Mouse (Mus musculus): ENCODE results near the gene Slc48a1. TPM values are rescaled to one million over a fixed set of nuclear protein-coding genes. Genes with fewer than 3 reads are reported as not detected.

Slc48a1 gene
- total RNA-seq, 2 experiments from 2014 or later, result 157 to 169 TPM

GRCm38 (mm10) chr15:97750697-97751096 is 27.6 kb upstream of the Slc48a1 start:
- intact Hi-C loops (cut with DNase I), result no loop called here

GRCm38 (mm10) chr15:97751676-97752075 is 26.6 kb upstream of the Slc48a1 start:
- intact Hi-C loops (cut with DNase I), result no loop called here
- DNase-seq (ENCODE audit: low spot score in 2 of 2), result no peak

More at GRCm38 (mm10) chr15:97750697-97751096, 27.6 kb upstream of the Slc48a1 start:
- DNase-seq (ENCODE audit: low spot score in 2 of 2), result peak; percentile 86 to 92

- intact Hi-C loops (cut with DNase I), result no loop called here
- no peak for DNase-seq (ENCODE audit: low spot score in 2 of 2)
Measured at GRCm38 (mm10) chr15:97752491-97752890, 25.8 kb upstream of the Slc48a1 start.

GRCm38 (mm10) chr15:97754476-97754875 is 23.8 kb upstream of the Slc48a1 start:
- intact Hi-C loops (cut with DNase I), result no loop called here
- no peak for DNase-seq (ENCODE audit: low spot score in 2 of 2)

GRCm38 (mm10) chr15:97755361-97755760 is 23.0 kb upstream of the Slc48a1 start:
- intact Hi-C loops (cut with DNase I), result no loop called here
- DNase-seq (ENCODE audit: low spot score in 2 of 2), result no peak

- intact Hi-C loops (cut with DNase I), result no loop called here
- DNase-seq (ENCODE audit: low spot score in 2 of 2), result peak; percentile 47 to 53
Measured at GRCm38 (mm10) chr15:97760006-97760405, 18.3 kb upstream of the Slc48a1 start.

- intact Hi-C loops (cut with DNase I), result no loop called here
- DNase-seq (ENCODE audit: low spot score in 2 of 2), result no peak
Measured at GRCm38 (mm10) chr15:97760952-97761351, 17.4 kb upstream of the Slc48a1 start.

GRCm38 (mm10) chr15:97761438-97761837 is 16.9 kb upstream of the Slc48a1 start:
- intact Hi-C loops (cut with DNase I), result no loop called here

GRCm38 (mm10) chr15:97762733-97763132 is 15.6 kb upstream of the Slc48a1 start:
- DNase-seq (ENCODE audit: low spot score in 2 of 2), result no peak
- intact Hi-C loops (cut with DNase I), result no loop called here

More at GRCm38 (mm10) chr15:97761438-97761837, 16.9 kb upstream of the Slc48a1 start:
- no peak for DNase-seq (ENCODE audit: low spot score in 2 of 2)

- DNase-seq (ENCODE audit: low spot score in 2 of 2), result no peak
- intact Hi-C loops (cut with DNase I), result no loop called here
Measured at GRCm38 (mm10) chr15:97763256-97764049, 14.9 kb upstream of the Slc48a1 start.

- intact Hi-C loops (cut with DNase I), result no loop called here
- no peak for DNase-seq (ENCODE audit: low spot score in 2 of 2)
Measured at GRCm38 (mm10) chr15:97764532-97764931, 13.8 kb upstream of the Slc48a1 start.

GRCm38 (mm10) chr15:97765090-97765794 is 13.1 kb upstream of the Slc48a1 start:
- DNase-seq (ENCODE audit: low spot score in 2 of 2), result no peak
- intact Hi-C loops (cut with DNase I), result no loop called here

GRCm38 (mm10) chr15:97766194-97766593 is 12.1 kb upstream of the Slc48a1 start:
- intact Hi-C loops (cut with DNase I), result no loop called here
- DNase-seq (ENCODE audit: low spot score in 2 of 2), result peak; percentile 40 to 47

- intact Hi-C loops (cut with DNase I), result no loop called here
- no peak for DNase-seq (ENCODE audit: low spot score in 2 of 2)
Measured at GRCm38 (mm10) chr15:97766594-97767279, 11.6 kb upstream of the Slc48a1 start.

- peak; percentile 67 to 72 for DNase-seq (ENCODE audit: low spot score in 2 of 2)
- intact Hi-C loops (cut with DNase I), result no loop called here
Measured at GRCm38 (mm10) chr15:97767280-97768186, 10.8 kb upstream of the Slc48a1 start, which contains the start of gene Rapgef3. Gene Rapgef3, minus strand, starts transcription at chr15:97767972.

GRCm38 (mm10) chr15:97768192-97768591 is 10.1 kb upstream of the Slc48a1 start:
- DNase-seq (ENCODE audit: low spot score in 2 of 2), result no peak
- intact Hi-C loops (cut with DNase I), result no loop called here

- intact Hi-C loops (cut with DNase I), result no loop called here
- no peak for DNase-seq (ENCODE audit: low spot score in 2 of 2)
Measured at GRCm38 (mm10) chr15:97770280-97770679, 8.0 kb upstream of the Slc48a1 start.

- no peak for DNase-seq (ENCODE audit: low spot score in 2 of 2)
- intact Hi-C loops (cut with DNase I), result no loop called here
Measured at GRCm38 (mm10) chr15:97773108-97773507, 5.2 kb upstream of the Slc48a1 start.

GRCm38 (mm10) chr15:97773961-97774370 is 4.4 kb upstream of the Slc48a1 start:
- no peak for DNase-seq (ENCODE audit: low spot score in 2 of 2)

More at GRCm38 (mm10) chr15:97773961-97774370, 4.4 kb upstream of the Slc48a1 start:
- intact Hi-C loops (cut with DNase I), result no loop called here

All from left cerebral cortex, postnatal 14 days (tissue).